ENCODE assay signal across 23 mouse cellular contexts in the genomic region with DNA sequence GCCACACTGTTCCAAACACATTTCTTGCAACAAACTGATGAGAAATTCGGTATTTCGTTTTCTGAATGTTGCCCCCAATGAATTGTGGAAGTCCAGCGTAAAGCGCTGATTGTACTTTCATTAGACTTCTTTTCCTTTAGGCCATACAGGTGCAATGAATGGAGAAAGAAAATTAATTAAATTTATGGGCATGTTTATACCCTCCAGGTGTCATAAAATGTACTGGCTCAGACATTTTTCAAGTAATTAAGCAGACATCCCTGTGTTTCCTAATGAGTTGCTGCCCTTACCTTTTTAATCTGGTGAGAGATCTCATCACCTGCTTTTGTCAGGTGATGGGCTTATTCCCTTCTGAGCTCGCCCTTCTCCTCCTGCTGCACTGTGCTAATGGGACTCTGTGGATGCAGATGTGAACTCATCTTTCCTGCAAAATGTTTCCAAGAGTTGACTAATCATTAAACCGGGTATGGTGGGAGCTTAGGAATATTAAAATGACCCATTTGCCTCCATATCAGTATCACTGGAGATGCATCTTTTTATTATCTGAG.
"Had no signal": no experiment of that assay in that cellular context is flagged by ENCODE, and none has a peak within 500 bp of the region (broad histone marks: within the 10 kb centered on the region; RNA-seq: fewer than 3 reads in every experiment).

No protein-coding gene starts in this region.

- H3K4me1 ChIP-seq: heart, embryonic 10.5 days; intestine, embryonic 15.5 days; limb, embryonic 10.5 days; limb, embryonic 12.5 days; liver, embryonic 13.5 days had no signal

- ATAC-seq: forebrain, postnatal 0 days; inflammation-experienced regulatory T-cells, adult 6 months; intestine, embryonic 15.5 days; intestine, postnatal 0 days had no signal

- H3K27me3 ChIP-seq: heart, embryonic 12.5 days; intestine, embryonic 15.5 days; limb, embryonic 12.5 days; liver, embryonic 13.5 days had no signal

- H3K4me3 ChIP-seq: heart, embryonic 10.5 days; heart, embryonic 12.5 days; intestine, embryonic 15.5 days; layer of hippocampus, adult 2 months; left cerebral cortex, adult 2 months; limb, embryonic 10.5 days; limb, embryonic 12.5 days; liver, embryonic 13.5 days had no signal

- DNase-seq: forebrain, postnatal 0 days; gastrocnemius, postnatal 14 days; gastrocnemius, postnatal 36 days; heart, adult 18-20 months; heart, postnatal 10 days; heart, postnatal 4 days; kidney, adult 18-20 months; kidney, adult 8-10 months; kidney, postnatal 10 days; kidney, postnatal 25 days; kidney, postnatal 4 days; liver; liver, embryonic 13.5 days had no signal

- H3K9me3 ChIP-seq: heart, embryonic 10.5 days; heart, embryonic 12.5 days; intestine, embryonic 15.5 days; limb, embryonic 10.5 days; limb, embryonic 12.5 days; liver, embryonic 13.5 days had no signal

- H3K9ac ChIP-seq: forebrain, postnatal 0 days; heart, embryonic 12.5 days; intestine, embryonic 15.5 days; limb, embryonic 12.5 days; liver, embryonic 13.5 days had no signal

- H3K27ac ChIP-seq: heart, embryonic 10.5 days; intestine, embryonic 15.5 days; layer of hippocampus, adult 2 months; left cerebral cortex, adult 2 months; limb, embryonic 10.5 days; limb, embryonic 12.5 days; liver, embryonic 13.5 days had no signal

- H3K4me2 ChIP-seq: heart, embryonic 12.5 days; intestine, embryonic 15.5 days; limb, embryonic 12.5 days; liver, embryonic 11.5 days; liver, embryonic 13.5 days had no signal

- H3K36me3 ChIP-seq: heart, embryonic 10.5 days; heart, embryonic 12.5 days; intestine, embryonic 15.5 days; limb, embryonic 10.5 days; limb, embryonic 12.5 days; liver, embryonic 13.5 days had no signal
